Mouse (Mus musculus): Measurements from ENCODE around the gene Zfp969. TPM values are rescaled to one million over a fixed set of nuclear protein-coding genes. Genes with fewer than 3 reads are reported as not detected.

Gene Zfp969
- polyA plus RNA-seq (2012; rRNA removed) = not detected in 2 replicates

DNA sequence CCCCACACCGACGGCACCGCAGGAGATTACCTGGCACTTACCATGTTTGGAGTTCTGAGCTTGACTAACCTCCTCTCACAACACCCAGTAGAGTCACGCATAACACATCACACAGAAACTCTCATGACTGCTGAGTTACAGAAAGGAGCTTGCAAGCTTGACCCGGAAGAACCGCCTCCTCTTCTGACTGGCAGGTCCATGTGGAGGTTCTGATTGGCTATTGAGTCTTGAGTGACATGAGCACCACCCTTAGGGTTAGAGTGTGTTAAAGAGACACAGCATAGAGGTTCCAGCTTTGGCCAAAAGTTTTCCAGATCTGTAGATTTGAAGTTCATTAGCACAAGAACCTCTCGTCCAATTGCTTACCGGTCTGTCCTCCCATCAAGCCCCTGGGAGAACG, at the start of gene Zfp969:
Zfp969 (minus strand) TSS at position 101 of the 400 bp plus-strand sequence.

DNA sequence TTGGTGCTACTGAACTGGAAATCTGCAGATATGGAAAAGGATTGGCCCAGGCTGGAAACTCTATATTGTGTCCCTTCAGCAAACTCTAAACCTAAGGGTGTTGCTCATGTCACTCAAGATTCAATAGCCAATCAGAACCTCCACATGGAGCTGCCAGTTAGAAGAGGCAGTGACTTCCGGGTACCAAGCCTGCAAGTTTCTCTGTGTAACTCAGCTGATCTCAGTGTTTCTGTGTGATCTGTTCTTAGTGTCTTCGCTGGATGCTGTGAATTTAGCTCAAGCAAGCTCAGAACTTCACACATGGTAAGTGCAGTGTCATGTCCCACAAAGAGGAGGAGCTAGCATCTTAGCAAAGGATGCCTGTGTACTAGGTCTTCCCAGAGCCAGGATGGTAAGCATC, 37.8 kb upstream of the Zfp969 start, which contains the start of gene Gm2007:
Gm2007 (plus strand) TSS at position 301 of the 400 bp plus-strand sequence.

DNA sequence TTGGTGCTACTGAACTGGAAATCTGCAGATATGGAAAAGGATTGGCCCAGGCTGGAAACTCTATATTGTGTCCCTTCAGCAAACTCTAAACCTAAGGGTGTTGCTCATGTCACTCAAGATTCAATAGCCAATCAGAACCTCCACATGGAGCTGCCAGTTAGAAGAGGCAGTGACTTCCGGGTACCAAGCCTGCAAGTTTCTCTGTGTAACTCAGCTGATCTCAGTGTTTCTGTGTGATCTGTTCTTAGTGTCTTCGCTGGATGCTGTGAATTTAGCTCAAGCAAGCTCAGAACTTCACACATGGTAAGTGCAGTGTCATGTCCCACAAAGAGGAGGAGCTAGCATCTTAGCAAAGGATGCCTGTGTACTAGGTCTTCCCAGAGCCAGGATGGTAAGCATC, 59.8 kb downstream of the Zfp969 start, which contains the start of gene Gm11007:
Gm11007 (plus strand) TSS at position 301 of the 400 bp plus-strand sequence.

Other genes starting within 250 kb of the Zfp969 start
- gene Zfp965, start 233.7 kb downstream of the Zfp969 start, polyA plus RNA-seq (2012; rRNA removed) = 0.93 and 1.1 TPM in 2 replicates
- gene Gm11007, start 59.7 kb downstream of the Zfp969 start, polyA plus RNA-seq (2012; rRNA removed) = not detected in 2 replicates
- gene Gm2007, start 37.9 kb upstream of the Zfp969 start, polyA plus RNA-seq (2012; rRNA removed) = not detected in 2 replicates
- gene Gm14288, start 97.4 kb upstream of the Zfp969 start, polyA plus RNA-seq (2012; rRNA removed) = 1.2 and 1.3 TPM in 2 replicates
- 1.1 and 1.5 TPM in 2 replicates for gene Gm6710, start 165.6 kb upstream of the Zfp969 start, polyA plus RNA-seq (2012; rRNA removed)
- 1.3 and 1.6 TPM in 2 replicates for gene Zfp966, start 227.5 kb upstream of the Zfp969 start, polyA plus RNA-seq (2012; rRNA removed)